Mouse (Mus musculus): ENCODE results near the gene Ercc8. TPM values are rescaled to one million over a fixed set of nuclear protein-coding genes. Genes with fewer than 3 reads are reported as not detected.

Ercc8 gene
- total and polyA plus RNA-seq, 3 experiments = 15.9 to 22.2 TPM; not detected in 1

- Histone ChIP-seq H3K79me2 (ENCODE audit: control insufficient read depth, insufficient read depth, low read length, poor library complexity) (no peaks in the 10 kb centered on the region; the same call in 1 of the 2 replicates), H3K4me3 (ENCODE audit: control insufficient read depth in 1 of 2, insufficient read depth in 1 of 2, low read depth in 2 of 2, low read length in 2 of 2) (no peak overlapping the region), H3K9ac (ENCODE audit: control insufficient read depth, low read depth, low read length, poor library complexity, severe bottlenecking) (no peak overlapping the region), H3K9me3 (replicated peaks; ENCODE audit: insufficient read depth, low read length) (no peaks in the 10 kb centered on the region), H3K36me3 (ENCODE audit: control insufficient read depth in 1 of 2, insufficient read depth in 2 of 2, low read length in 2 of 2) (no peaks in the 10 kb centered on the region), H3K4me1 (ENCODE audit: control insufficient read depth in 1 of 2, insufficient read depth in 2 of 2, low read length in 2 of 2) (no peaks in the 10 kb centered on the region), H3K27ac (ENCODE audit: control insufficient read depth, low read depth, low read length) (no peak overlapping the region), H3K27me3 (ENCODE audit: control insufficient read depth in 1 of 2, insufficient read depth in 2 of 2, low read length in 2 of 2) (no peaks in the 10 kb centered on the region)
- peak; percentile 33 for TF ChIP-seq SMC3 (IDR thresholded peaks at IDR 0.05; ENCODE audit: low read depth, low read length)
- TF ChIP-seq HCFC1 (IDR thresholded peaks at IDR 0.05; ENCODE audit: low read depth, low read length) = no peak
- TF ChIP-seq E2F4 (IDR thresholded peaks at IDR 0.05; ENCODE audit: borderline replicate concordance, low read depth, low read length) = no peak
- peak in 2 of 3 experiments; percentile 20 to 47; a peak in 3 of 6 replicates for TF ChIP-seq CTCF (IDR thresholded peaks at IDR 0.05 in 2 of 3, conservative IDR thresholded peaks at IDR 0.05 in 1 of 3; ENCODE audit: control insufficient read depth in 1 of 3, insufficient read depth in 1 of 3, low read depth in 2 of 3, low read length in 3 of 3, poor library complexity in 1 of 3, severe bottlenecking in 1 of 3)
- no peak for TF ChIP-seq NELFE (IDR thresholded peaks at IDR 0.05; ENCODE audit: low read depth, low read length)
- no peak for TF ChIP-seq CHD2 (IDR thresholded peaks at IDR 0.05; ENCODE audit: low read length)
- TF ChIP-seq ELF1 (IDR thresholded peaks at IDR 0.05; ENCODE audit: low read depth, low read length) = no peak
- DNase-seq (ENCODE audit: low read depth, low spot score) = peak; percentile 52
Observed at GRCm38 (mm10) chr13:108129070-108129469, 29.5 kb upstream of the Ercc8 start.

GRCm38 (mm10) chr13:108130737-108131136 is 27.8 kb upstream of the Ercc8 start:
- H3K79me2 ChIP-seq (ENCODE audit: control insufficient read depth, insufficient read depth, low read length, poor library complexity) = no peaks in the 10 kb centered on the region
- no peaks in the 10 kb centered on the region for H3K27me3 ChIP-seq (ENCODE audit: control insufficient read depth in 1 of 2, insufficient read depth in 2 of 2, low read length in 2 of 2)
- TF ChIP-seq MEF2A (IDR thresholded peaks at IDR 0.05; ENCODE audit: extremely low read depth, insufficient replicate concordance, low read depth, low read length, poor library complexity, severe bottlenecking) = no peak
- TF ChIP-seq TBP (IDR thresholded peaks at IDR 0.05; ENCODE audit: low read depth, low read length) = no peak
- no peak for TF ChIP-seq MAX (IDR thresholded peaks at IDR 0.05; ENCODE audit: low read length)
- TF ChIP-seq UBTF (IDR thresholded peaks at IDR 0.05; ENCODE audit: borderline replicate concordance, insufficient read depth, low read depth, low read length) = no peak
- no peak for TF ChIP-seq ZKSCAN1 (IDR thresholded peaks at IDR 0.05; ENCODE audit: low read depth, low read length)
- TF ChIP-seq ETS1 (IDR thresholded peaks at IDR 0.05; ENCODE audit: low read depth, low read length) = no peak
- no peak for TF ChIP-seq RAD21 (IDR thresholded peaks at IDR 0.05; ENCODE audit: low read depth, low read length)
- TF ChIP-seq GABPA (IDR thresholded peaks at IDR 0.05; ENCODE audit: low read depth, low read length) = no peak
- TF ChIP-seq SMC3 (IDR thresholded peaks at IDR 0.05; ENCODE audit: low read depth, low read length) = no peak
- TF ChIP-seq BHLHE40 (IDR thresholded peaks at IDR 0.05; ENCODE audit: borderline replicate concordance, low read depth, low read length) = no peak
- TF ChIP-seq ELF1 (IDR thresholded peaks at IDR 0.05; ENCODE audit: low read depth, low read length) = no peak
- TF ChIP-seq CHD2 (IDR thresholded peaks at IDR 0.05; ENCODE audit: low read length) = no peak
- TF ChIP-seq MAZ (IDR thresholded peaks at IDR 0.05; ENCODE audit: low read depth, low read length) = no peak
- TF ChIP-seq ZMIZ1 (IDR thresholded peaks at IDR 0.05; ENCODE audit: low read depth, low read length) = no peak
- TF ChIP-seq NELFE (IDR thresholded peaks at IDR 0.05; ENCODE audit: low read depth, low read length) = no peak
- TF ChIP-seq RCOR1 (IDR thresholded peaks at IDR 0.05; ENCODE audit: low read depth, low read length) = no peak
- no peak for TF ChIP-seq GATA1 (IDR thresholded peaks at IDR 0.05; ENCODE audit: low read depth, low read length)
- no peak overlapping the region for H3K4me3 ChIP-seq (ENCODE audit: control insufficient read depth in 1 of 2, insufficient read depth in 1 of 2, low read depth in 2 of 2, low read length in 2 of 2)
- H3K36me3 ChIP-seq (ENCODE audit: control insufficient read depth in 1 of 2, insufficient read depth in 2 of 2, low read length in 2 of 2) = no peaks in the 10 kb centered on the region
- no peaks in the 10 kb centered on the region for H3K4me1 ChIP-seq (ENCODE audit: control insufficient read depth in 1 of 2, insufficient read depth in 2 of 2, low read length in 2 of 2)
- no peak overlapping the region for H3K9ac ChIP-seq (ENCODE audit: control insufficient read depth, low read depth, low read length, poor library complexity, severe bottlenecking)
- H3K27ac ChIP-seq (ENCODE audit: control insufficient read depth, low read depth, low read length) = no peak overlapping the region
- no peaks in the 10 kb centered on the region for H3K9me3 ChIP-seq (replicated peaks; ENCODE audit: insufficient read depth, low read length)
- no peak for DNase-seq (ENCODE audit: low read depth, low spot score)
